Mouse (Mus musculus): ENCODE measurements around the gene Gbx1.

The Gbx1 gene

DNA sequence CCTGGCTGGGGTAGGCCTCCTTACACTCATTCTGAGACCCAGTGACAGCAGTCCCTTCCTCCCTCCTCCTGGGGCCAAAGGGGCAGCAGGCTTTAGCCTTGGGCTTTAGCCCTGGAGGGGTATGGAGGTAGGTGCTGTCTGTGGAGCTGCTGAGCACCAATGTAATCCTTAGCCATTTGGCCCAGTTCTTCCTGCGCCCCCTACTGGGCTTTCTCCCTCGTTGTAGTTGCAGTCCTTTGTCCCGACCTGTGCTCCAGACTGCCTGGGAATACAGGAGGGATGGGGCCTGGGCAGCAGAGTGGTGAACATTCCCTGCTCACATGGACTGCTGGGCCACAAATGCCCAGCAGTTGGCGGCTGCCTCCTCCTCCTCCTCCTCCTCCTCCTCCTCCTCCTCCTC is 45.4 kb downstream of the Gbx1 start:
- in situ Hi-C loops (cut with MboI; ENCODE audit: low sequenced_read_pairs): no loop called here

DNA sequence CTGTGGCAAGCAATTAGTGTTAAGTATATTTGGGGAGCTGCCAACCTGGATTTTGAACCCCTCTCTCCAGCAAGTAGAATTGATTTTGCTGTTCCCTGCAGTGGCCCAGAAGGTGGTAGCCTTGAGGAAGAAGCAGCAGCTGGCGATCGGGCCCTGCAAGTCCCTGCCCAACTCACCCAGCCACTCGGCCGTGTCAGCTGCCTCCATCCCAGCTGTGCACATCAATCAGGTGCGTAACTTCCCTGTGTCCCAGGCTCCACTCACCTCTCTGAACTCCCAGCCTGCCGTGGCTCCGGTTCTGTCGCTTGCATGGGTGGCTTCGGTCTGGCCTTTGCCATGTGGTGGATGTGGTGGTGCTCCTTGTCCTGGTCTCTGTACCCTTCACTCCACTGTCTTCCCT is 49.1 kb downstream of the Gbx1 start:
- in situ Hi-C loops (cut with MboI; ENCODE audit: low sequenced_read_pairs): no loop called here

DNA sequence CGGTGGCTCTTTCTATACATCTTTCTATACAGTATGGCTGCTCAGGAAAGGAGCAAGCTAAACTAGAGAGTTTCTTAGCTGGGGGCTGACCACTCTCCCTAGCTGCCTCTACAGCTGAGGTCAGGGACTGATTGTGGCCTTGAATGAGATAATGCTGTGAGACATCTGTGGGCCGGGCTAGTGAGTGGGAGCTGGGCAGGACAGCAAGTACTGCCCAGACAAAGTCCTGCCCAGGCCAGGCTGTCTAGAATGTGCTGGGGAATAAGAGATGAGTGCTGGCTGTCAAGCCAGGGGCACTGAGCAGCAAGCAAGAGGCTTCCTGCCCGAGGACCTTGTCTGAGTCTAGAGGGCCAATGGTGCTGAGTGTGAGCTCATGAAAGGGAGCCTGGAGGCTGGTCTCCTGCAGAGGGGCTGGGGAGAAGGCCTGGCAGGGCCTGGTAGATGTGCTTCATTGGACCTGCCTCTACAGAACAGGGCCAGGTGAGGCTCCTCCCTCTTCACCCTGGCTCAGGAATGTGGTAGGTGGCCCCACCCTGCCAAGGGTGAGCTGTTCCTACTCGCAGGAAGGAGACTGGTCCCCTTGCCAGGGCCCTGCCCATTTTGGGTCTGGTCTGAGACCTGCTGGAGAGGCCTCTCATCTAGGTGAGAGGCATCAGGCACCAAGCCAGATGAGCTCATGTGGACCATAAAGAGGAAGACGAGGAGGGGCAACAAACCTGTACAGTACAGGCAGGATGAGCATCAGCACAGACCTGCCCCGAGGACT is 51.3 kb downstream of the Gbx1 start:
- in situ Hi-C loops (cut with MboI; ENCODE audit: low sequenced_read_pairs): no loop called here

DNA sequence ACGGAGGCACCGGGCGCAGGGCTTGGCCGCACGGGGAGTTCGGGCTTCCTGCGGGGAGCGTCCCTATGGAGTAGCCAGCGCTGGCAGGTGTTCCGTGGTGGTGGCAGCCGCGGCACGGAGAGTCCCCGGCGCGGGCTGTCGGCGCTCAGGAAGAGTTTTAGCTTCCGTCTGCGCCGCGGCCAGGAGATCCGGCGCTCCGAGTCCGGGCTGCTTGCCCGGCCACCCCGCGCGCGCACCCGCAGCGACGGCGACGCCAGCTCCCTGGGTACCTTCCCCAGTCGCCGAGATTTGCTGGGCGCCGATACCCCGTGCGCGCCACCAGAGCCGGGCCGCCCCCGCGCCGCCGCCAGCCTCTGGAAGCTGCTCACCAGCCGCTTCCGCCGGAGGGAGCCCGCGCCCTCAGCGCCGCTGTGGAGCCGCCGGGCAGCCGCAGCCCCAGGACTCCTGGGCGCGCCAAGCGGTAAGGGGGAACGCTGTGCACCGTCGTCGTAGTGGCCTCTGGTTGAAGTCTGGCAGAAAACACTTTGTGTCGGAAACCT is 52.2 kb downstream of the Gbx1 start:
- in situ Hi-C loops (cut with MboI; ENCODE audit: low sequenced_read_pairs): no loop called here

DNA sequence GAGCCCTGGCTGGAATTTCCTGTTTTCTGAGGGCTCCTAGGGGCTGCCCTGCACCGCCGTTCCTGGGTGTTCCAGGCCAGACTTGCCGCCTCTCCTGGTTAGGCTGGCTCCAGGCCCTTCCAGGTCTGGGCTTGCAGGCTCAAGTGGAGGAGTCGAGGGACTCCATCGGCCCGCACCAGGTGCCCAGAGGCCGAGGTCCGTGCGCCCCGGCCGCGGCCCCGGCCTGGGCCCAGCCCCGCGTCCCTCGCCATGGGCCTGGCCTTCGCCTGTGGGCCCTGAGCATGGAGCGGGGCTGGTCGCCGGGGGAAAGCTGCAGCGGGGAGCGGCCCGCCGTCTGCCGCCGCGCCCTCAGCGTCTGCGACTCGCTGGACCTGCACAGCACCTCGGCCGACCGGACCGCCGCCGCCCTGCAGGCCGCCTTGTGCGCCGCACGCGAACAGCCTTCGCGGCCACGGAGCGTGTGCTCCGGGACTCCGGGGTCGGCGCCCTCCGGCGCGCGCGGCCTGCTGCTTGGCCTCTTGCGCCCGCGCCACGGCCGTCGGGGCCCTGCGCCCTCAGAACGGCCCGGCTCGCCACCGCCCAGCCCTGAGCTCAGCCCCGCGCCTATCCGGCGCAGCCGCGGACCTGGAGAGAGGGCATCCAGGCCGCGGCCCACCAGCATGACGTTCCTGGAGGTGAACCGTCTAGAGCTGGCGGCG is 52.8 kb downstream of the Gbx1 start:
- in situ Hi-C loops (cut with MboI; ENCODE audit: low sequenced_read_pairs): no loop called here

DNA sequence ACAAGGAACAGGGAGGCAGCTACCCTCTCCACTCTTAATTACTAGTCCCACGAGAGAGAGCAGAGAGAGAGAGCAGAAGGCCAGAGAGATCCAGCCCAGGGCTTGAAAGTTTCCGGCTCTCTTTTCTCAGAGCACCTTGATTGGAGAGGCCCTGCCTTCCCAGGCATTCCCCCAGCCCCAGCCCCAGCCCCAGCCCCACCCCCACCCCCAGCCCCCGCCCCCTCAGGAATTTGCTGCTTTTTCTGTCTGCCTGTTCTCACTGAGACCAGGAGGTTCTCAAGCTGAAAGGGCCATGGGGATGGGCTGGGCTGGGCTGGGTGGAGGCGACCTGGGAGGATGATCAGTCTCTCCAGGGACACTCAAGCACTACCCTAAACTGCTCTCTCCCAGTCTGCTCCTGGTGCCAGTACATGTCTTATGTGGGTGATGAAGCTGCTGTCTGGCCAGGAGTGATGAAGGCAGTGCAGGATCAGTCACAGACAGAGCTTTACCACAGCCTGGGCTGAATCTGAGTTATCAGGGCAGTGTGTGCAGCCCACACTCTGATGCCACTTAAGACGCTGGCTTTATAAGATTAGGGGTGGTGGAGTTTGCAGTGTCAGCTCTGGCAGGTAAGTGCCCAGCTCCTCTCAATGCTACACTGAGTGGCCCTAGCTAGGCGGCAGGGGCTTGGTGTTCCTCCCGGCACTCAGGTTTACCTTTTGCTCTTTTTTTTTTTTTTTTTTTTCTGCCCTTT is 54.0 kb downstream of the Gbx1 start:
- in situ Hi-C loops (cut with MboI; ENCODE audit: low sequenced_read_pairs): no loop called here

DNA sequence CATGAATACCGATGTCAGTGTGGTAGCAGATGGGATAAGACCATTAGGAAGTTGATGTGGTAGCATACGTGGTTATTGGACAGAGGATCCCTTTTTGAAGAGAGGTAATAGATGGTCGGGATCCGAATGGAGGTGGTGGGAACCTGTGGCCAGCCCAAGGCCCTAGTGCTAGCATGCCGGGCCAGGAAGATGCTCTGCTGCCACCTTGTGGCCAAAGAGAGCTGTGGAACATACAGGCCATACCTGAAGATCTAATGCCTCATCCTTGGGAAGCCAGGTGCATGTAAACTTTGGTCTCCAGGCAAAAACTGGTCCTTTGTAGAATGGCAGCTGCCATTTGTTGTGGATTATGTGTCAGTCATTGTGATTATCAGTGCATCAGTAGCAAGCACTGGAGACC is 56.4 kb downstream of the Gbx1 start:
- in situ Hi-C loops (cut with MboI; ENCODE audit: low sequenced_read_pairs): no loop called here

DNA sequence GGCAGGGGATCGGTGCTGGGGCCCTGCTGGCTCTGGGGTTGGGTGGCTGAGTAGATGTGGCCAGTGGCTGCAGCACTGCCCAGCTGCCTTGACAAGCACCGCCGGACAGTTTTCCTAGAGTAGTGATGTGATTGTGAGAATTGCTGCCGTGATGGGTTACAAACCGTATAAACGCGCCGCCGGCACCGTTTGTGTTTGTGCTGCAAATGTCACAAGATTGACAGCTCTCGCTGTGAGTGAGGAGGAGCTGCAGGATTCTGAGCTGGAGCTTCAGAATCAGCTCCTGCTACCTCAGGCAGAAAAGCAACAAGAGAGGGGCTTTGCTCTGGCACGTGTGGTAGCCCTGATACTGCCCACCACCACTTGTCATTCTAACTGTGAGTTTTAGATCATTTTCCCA is 60.2 kb downstream of the Gbx1 start:
- in situ Hi-C loops (cut with MboI; ENCODE audit: low sequenced_read_pairs): no loop called here

DNA sequence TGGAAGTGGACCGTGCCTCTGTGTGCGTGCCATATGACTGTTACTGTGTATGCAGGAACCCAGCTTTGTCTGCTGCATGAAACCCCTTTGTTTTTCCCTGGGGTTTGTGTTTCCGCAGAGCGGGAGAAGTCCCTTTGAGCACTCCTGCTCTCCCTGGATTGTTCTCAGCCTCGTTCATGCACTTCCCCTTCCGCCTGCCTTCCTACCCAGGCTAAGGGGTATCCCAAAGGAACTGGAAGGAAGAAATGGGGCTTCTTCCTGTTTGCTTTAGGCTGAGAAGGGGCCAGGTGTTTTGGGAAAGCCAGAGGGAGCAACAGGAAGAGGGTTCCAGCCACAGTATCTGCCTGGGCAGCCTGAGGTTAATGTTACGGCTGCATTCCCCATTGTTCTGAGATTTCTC is 71.4 kb downstream of the Gbx1 start:
- in situ Hi-C loops (cut with MboI; ENCODE audit: low sequenced_read_pairs): no loop called here

DNA sequence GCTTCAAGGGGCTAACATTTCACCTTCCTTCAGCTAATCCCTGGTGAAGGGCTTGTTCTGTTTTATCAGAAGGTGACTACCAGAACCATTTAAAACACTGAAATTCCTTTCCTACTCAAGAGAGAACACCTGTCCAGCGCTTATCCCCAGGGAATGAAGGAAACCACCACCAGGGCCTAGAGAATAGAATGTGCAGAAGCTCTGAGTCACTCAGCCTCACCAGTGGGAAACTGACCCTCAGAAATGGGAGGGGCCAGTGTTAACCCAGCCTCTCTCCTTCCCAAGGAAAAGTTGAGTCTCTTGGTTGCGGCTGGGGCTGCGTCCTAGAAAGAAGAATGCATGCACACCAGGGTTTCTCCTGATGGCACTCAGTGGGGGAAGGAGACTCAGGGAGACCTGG is 71.9 kb downstream of the Gbx1 start:
- in situ Hi-C loops (cut with MboI; ENCODE audit: low sequenced_read_pairs): no loop called here

DNA sequence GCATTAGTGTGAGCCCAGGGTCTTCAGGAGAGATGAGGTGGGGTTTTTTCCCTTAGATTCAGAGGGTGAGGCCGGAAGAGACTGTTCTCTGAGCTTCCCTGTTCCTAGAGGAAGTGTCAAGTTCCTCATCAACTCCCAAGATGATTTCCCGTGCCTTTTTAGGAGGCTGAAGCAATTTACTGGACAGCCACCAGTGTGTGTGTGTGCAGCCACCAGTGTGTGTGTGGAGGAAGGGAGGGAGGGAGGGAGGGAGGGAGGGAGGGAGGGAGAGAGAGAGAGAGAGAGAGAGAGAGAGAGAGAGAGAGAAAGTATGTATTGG is 73.1 kb downstream of the Gbx1 start:
- in situ Hi-C loops (cut with MboI; ENCODE audit: low sequenced_read_pairs): no loop called here

DNA sequence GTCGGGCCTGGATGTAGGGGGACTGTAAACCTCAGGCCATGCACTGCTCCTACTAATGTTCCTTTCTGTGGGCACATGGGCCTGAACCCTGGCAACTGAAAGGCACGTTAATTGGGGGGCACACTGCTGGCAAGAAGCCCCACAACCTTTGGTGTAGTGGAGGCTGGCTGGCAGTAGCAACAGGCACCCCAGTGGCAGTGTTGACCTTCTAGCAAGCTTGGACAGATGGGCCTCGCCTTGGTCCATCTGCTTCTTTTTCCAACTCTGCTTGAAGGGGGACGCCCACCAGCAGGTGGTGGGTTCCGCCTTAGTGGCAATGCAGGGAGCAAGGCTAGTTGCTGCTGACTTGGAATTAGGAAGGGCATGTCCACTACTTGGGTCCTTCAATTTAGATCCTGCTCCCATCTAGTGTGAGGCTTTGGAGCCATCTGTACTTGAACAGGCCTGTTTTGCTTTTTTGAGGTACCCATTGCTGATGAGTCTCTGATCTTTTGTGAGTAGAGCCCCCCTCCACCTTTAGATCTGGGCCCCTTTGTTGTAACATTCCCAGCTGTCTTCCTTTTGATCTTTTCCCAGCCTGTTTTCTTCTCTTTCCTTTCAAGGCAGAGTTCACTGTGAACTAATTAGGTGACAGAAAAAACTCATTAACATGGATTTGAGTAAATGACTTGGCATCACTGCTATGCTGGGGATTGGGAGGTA is 73.6 kb downstream of the Gbx1 start:
- in situ Hi-C loops (cut with MboI; ENCODE audit: low sequenced_read_pairs): no loop called here

Data from CH12F3 (cell line).